ENCODE assay signal across 8 mouse cellular contexts in genomic region chr13:45576185-45576584, GRCm38 (mm10).
DNase-seq lines count a peak whose midpoint lies in the region; ATAC-seq lines count a peak whose summit lies in the region.
"Had no signal": no experiment of that assay in that cellular context is flagged by ENCODE, and none has a peak within 500 bp of the region (broad histone marks: within the 10 kb centered on the region; RNA-seq: fewer than 3 reads in every experiment).

No protein-coding gene starts in this region.

- no peak overlapping the region for H3K4me2 ChIP-seq in embryonic facial prominence, embryonic 14.5 days (ENCODE audit: low read depth, low read length)

- 0 out of 2 replicates have a peak, but pooled peaks have one; percentile 11 for ATAC-seq in embryonic facial prominence, embryonic 14.5 days (ENCODE audit: low read depth)

- intact Hi-C loops in heart, postnatal 25 days (cut with DNase I), result loop anchor here (5.0 kb wide), 2 partner anchors 106 to 391 kb away; partner anchors contain the start of gene Atxn1

- H3K9ac ChIP-seq in embryonic facial prominence, embryonic 14.5 days (ENCODE audit: low read depth, low read length), result no peak overlapping the region

- WGBS in embryonic facial prominence, embryonic 14.5 days, result 57% methylated on average over 4 of the region's 4 CpGs
- 84% methylated on average over 4 of the region's 4 CpGs for WGBS in limb, embryonic 10.5 days

- DNase-seq in adrenal gland, adult 8-10 months, result peak; percentile 55
- peak; percentile 73 for DNase-seq in embryonic facial prominence, embryonic 14.5 days (ENCODE audit: low spot score)
- peak; percentile 82 for DNase-seq in heart, postnatal 25 days (ENCODE audit: low spot score)
- no peak for DNase-seq in limb, embryonic 10.5 days (ENCODE audit: low spot score)
- DNase-seq in spleen, postnatal 14 days (ENCODE audit: low spot score in 2 of 2), result no peak
- no peak for DNase-seq in left cerebral cortex, adult 18-20 months (ENCODE audit: low spot score in 2 of 2)
- no peak for DNase-seq in layer of hippocampus, postnatal 25 days (ENCODE audit: extremely low spot score in 1 of 2, low spot score in 1 of 2)

- H3K4me3 ChIP-seq in embryonic facial prominence, embryonic 14.5 days (ENCODE audit: low read depth, low read length), result no peak overlapping the region
- no peak overlapping the region for H3K4me3 ChIP-seq in limb, embryonic 10.5 days

- H3K27me3 ChIP-seq in embryonic facial prominence, embryonic 14.5 days (replicated peaks; ENCODE audit: control insufficient read depth, insufficient read depth, low read length), result no peaks in the 10 kb centered on the region
- H3K27me3 ChIP-seq in limb, embryonic 10.5 days (ENCODE audit: low read depth, poor library complexity, severe bottlenecking), result no peaks in the 10 kb centered on the region

- H3K27ac ChIP-seq in embryonic facial prominence, embryonic 14.5 days (replicated peaks; ENCODE audit: low read depth, low read length), result no peak overlapping the region
- peak overlapping the region; percentile 57; the same call in 1 of the 2 replicates for H3K27ac ChIP-seq in limb, embryonic 10.5 days
- H3K27ac ChIP-seq: macrophage had no signal

- peaks cover 12% of the 10 kb centered on the region; the same call in 1 of the 2 replicates for H3K4me1 ChIP-seq in embryonic facial prominence, embryonic 14.5 days (ENCODE audit: control insufficient read depth, insufficient read depth, low read length)
- H3K4me1 ChIP-seq in limb, embryonic 10.5 days, result peaks cover 3% of the 10 kb centered on the region; the same call in 1 of the 2 replicates

- no peaks in the 10 kb centered on the region for H3K36me3 ChIP-seq in embryonic facial prominence, embryonic 14.5 days (ENCODE audit: control insufficient read depth, insufficient read depth, low read length)
- no peaks in the 10 kb centered on the region for H3K36me3 ChIP-seq in limb, embryonic 10.5 days

- no peaks in the 10 kb centered on the region for H3K9me3 ChIP-seq in embryonic facial prominence, embryonic 14.5 days (ENCODE audit: control insufficient read depth, low read length)
- H3K9me3 ChIP-seq in limb, embryonic 10.5 days (replicated peaks), result no peaks in the 10 kb centered on the region

Comparison
In these comparisons a context has a peak if more than half of its experiments do, and no peak if none do; other contexts are left out.
1. DNase-seq: peak in adrenal gland, adult 8-10 months (single experiment), embryonic facial prominence, embryonic 14.5 days (single experiment) and heart, postnatal 25 days (single experiment); none in limb, embryonic 10.5 days (single experiment), spleen, postnatal 14 days (0 of 2), left cerebral cortex, adult 18-20 months (0 of 2) and layer of hippocampus, postnatal 25 days (0 of 2).